Mouse (Mus musculus): ENCODE measurements around the gene Gins2.

The Gins2 gene

DNA sequence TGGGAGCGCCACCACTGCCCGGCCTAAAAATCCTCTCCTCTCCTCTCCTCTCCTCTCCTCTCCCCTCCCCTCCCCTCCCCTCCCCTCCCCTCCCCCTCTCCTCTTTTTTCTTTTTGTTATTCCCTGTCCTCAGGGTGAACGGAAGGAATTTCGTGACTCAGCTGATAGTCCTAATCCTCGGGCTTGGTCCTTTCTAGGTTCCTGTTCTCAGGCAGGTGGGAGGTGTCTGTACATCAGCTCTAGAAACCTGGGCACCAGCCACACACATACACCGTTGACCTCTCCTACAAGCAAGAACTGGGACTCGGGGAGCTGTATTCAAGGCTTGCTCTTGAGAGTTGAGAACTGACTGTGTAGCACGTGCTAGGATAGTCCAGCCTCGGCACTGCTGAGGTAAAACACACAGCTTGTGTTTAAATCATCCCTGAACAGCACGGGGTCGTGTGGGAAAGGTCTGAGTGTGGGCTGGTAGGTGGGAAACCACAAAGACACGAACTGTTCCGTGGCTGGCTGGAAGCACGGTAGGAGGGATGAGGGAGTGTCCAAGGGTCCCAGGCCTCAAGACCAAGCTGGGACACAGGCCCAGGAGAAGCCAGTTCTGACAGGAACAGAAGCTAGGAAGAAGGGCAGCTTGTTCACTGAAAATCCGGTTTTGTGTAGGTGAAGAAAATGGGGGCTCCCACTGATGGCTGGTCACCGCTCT is 58.0 kb downstream of the Gins2 start:
- DNase-seq (ENCODE audit: low read depth) = no peak

- DNase-seq (ENCODE audit: low read depth) = no peak
These were observed 59.9 kb downstream of the Gins2 start for GRCm38 (mm10) chr8:120529226-120529625.
